Mouse (Mus musculus) liver, embryonic 14.5 days (tissue): ENCODE measurements around the gene Smyd3. TPM values are rescaled to one million over a fixed set of nuclear protein-coding genes. Genes with fewer than 3 reads are reported as not detected.

Source experiments
- ATAC-seq: fragments of 200-750 bp; cut with Nextera tagmentation; 2 replicates; pipeline ENCODE4 v1.8.0; 2017; ENCODE audit warnings: moderate number of reproducible peaks, mild to moderate bottlenecking, moderate library complexity; ENCODE audit not compliant: insufficient read depth
- DNase-seq, 3 experiments: peaks; one replicate each; pipeline ENCODE4 v3.0.0-alpha.2; 2012 to 2013; ENCODE audit warnings: low read depth in 3 of 3, low spot score in 3 of 3
- H3K27ac ChIP-seq: fragments of 300-500 bp; sonication (generic); 2 replicates; pipeline ENCODE4 v1.5.1; 2014; ENCODE audit warnings: moderate library complexity, mild to moderate bottlenecking, control low read depth, inconsistent platforms
- H3K27me3 ChIP-seq: fragments of 300-500 bp; sonication (generic); 2 replicates; pipeline ENCODE4 v1.6.1; 2014; ENCODE audit warnings: mild to moderate bottlenecking, low read length, moderate library complexity; ENCODE audit not compliant: control insufficient read depth, insufficient read depth
- H3K36me3 ChIP-seq: fragments of 300-500 bp; sonication (generic); replicated peaks from 2 replicates; pipeline ENCODE4 v1.6.1; 2014; ENCODE audit warnings: low read depth; ENCODE audit not compliant: control insufficient read depth, insufficient read depth
- H3K4me1 ChIP-seq, 2 experiments: fragments of 200-500 bp in 1 of 2; fragments of 300-500 bp in 1 of 2; sonication (generic) in 1 of 2; replicated peaks; 2 replicates each; pipeline ENCODE4 v1.6.1; 2012 to 2014; ENCODE audit warnings: antibody characterized with exemption in 1 of 2, inconsistent platforms in 1 of 2, low read length in 1 of 2; ENCODE audit not compliant: control insufficient read depth in 2 of 2, insufficient read depth in 2 of 2
- H3K4me2 ChIP-seq: fragments of 300-500 bp; sonication (generic); 2 replicates; pipeline ENCODE4 v1.6.1; 2014; ENCODE audit warnings: low read depth, mild to moderate bottlenecking, control low read depth, moderate library complexity
- H3K4me3 ChIP-seq, 2 experiments: fragments of 200-500 bp in 1 of 2; fragments of 300-500 bp in 1 of 2; sonication (generic) in 1 of 2; 2 replicates each; pipeline ENCODE4 v1.5.1; 2012 to 2014; ENCODE audit warnings: low read depth in 2 of 2, low read length in 2 of 2, mild to moderate bottlenecking in 2 of 2, control low read depth in 1 of 2, inconsistent platforms in 1 of 2, moderate library complexity in 1 of 2; ENCODE audit not compliant: insufficient read depth in 1 of 2
- H3K9ac ChIP-seq: fragments of 300-500 bp; sonication (generic); replicated peaks from 2 replicates; pipeline ENCODE4 v1.6.1; 2014; ENCODE audit warnings: mild to moderate bottlenecking, control low read depth, moderate library complexity
- H3K9me3 ChIP-seq: fragments of 300-500 bp; sonication (generic); 2 replicates; pipeline ENCODE4 v1.6.1; 2016; ENCODE audit warnings: low read length, mixed read lengths; ENCODE audit not compliant: control insufficient read depth
- CTCF ChIP-seq: IDR thresholded peaks from 2 replicates; pipeline ENCODE4 v1.5.1; 2016; ENCODE audit warnings: antibody characterized with exemption, low read depth, control low read depth
- EP300 ChIP-seq: IDR thresholded peaks from 2 replicates; pipeline ENCODE4 v1.6.1; 2016; ENCODE audit warnings: antibody characterized with exemption, low read depth
- WGBS: fragments of 180-500 bp; shearing (Covaris S2); extraction: QIAGEN DNeasy Blood & Tissue Kit; methylation state at CpG from one replicate; pipeline ENCODE4 v1.1.7; 2014; ENCODE audit not compliant: insufficient replicate concordance; 5-methylcytosine and 5-hydroxymethylcytosine counted together
- polyA plus RNA-seq, 2 experiments: library from polyadenylated mRNA; depleted of rRNA in 1 of 2; stranded (reverse) in 1 of 2; unstranded in 1 of 2; fragments of >200 nt; fragmentation: Nextera tagmentation in 1 of 2; extraction: Ambion mirVana in 1 of 2; gene quantifications; 2 replicates each; pipeline versions ENCODE4 v1.2.1 to v1.2.3; 2012 to 2014

The Smyd3 gene
- polyA plus RNA-seq, 2 experiments = 2.6 to 6.6 TPM

DNA sequence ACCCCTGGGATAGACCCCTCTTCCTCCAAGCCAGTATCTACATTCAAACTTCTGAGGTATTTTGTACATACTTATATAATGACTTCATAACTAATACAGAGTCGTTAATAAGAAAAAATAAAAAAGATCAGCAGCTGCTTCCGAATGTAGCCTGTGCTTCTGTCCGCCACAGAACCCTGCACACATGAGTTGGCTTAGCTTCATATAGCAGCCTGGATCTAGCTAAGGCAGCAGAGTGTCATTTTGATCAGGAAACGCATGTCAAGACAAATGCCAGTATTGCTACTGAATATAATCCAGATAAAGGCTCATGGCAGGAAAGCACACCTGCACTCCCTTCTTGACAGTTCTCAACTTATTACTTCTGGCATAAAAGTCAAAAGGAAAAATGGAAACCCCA is 306.5 kb downstream of the Smyd3 start:
- Histone ChIP-seq H3K9me3 (no peaks in the 10 kb centered on the region), H3K36me3 (no peaks in the 10 kb centered on the region), H3K4me1 (0 out of 4 replicates have a peak, but pooled peaks cover 0 to 5% of the 10 kb centered on the region in 2 experiments), H3K27me3 (no peaks in the 10 kb centered on the region), H3K27ac (no peak overlapping the region), H3K9ac (no peak overlapping the region), H3K4me3 (no peak overlapping the region), H3K4me2 (no peak overlapping the region)
- 57% methylated on average over 4 of the region's 4 CpGs for WGBS
- TF ChIP-seq EP300 (no peak), CTCF (no peak)
- DNase-seq (no peak), ATAC-seq (no peak)

DNA sequence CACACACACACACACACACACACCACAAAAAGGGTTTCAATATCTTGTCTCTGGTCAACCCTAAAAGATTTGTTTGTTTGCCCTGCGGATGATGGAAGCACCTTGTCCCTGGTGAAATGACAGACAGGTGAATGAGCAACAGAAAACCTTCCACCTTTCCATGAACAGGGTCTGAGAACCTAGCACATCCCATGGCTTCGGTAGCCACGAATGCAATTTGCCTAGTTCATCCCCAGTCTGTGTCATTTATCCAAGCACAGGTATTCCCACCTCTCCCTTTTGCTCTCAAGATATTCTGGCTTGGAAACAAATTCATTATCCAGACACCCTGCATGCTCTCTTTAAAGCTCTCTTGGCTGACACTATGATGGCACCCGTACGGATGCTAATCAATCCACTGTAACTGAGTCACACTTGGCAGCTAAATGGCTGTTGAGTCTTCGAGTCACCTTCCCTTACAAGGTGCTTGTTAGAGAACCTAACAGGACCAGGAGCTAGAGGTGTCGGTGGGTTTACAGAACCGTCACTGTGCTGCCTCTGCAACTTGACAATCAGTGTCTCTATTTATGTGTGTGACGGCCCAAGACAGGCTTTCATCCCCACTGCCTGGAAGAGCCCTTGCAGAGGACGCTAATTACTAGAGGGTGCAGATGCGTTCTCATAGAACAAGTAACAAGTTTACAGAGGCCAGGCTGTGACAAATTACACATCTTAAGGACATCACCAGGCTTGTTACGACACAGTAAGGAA is 309.8 kb downstream of the Smyd3 start:
- no peak for TF ChIP-seq CTCF
- ATAC-seq (no peak), DNase-seq (no peak)
- no peaks in the 10 kb centered on the region for H3K27me3 ChIP-seq
- H3K27ac ChIP-seq = no peak overlapping the region
- no peak overlapping the region for H3K4me3 ChIP-seq
- H3K4me1 ChIP-seq = 0 out of 4 replicates have a peak, but pooled peaks cover 0 to 2% of the 10 kb centered on the region in 2 experiments
- no peaks in the 10 kb centered on the region for H3K36me3 ChIP-seq
- H3K4me2 ChIP-seq = no peak overlapping the region
- 66% methylated on average over 12 of the region's 12 CpGs for WGBS
- H3K9me3 ChIP-seq = no peaks in the 10 kb centered on the region
- H3K9ac ChIP-seq = no peak overlapping the region

DNA sequence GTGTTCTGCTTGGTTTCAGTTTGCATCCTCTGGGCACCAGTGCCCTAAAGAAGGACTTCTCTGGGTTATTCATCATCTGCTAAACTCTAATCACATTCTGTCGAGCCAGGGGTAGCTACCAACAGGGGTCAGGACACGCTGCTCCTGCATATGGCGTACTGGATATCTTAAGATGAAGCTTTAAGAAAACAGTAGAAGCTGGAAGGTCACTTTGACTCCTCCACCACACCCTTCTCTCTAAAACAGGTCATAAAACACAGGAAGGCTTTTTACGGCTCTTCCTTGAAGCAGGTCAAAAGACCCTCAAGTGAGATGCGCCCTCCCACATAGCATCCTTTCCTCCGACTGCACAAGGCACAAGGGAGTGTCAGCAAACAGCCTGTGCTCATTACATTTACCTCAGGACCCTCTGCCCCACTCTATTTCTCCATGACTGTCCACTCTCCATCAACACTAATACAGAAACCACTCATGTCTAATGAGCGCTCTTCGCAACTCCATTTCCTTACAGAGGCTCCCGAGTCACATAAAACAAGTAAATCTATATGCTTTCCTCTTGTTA is 310.6 kb downstream of the Smyd3 start:
- Histone ChIP-seq H3K4me3 (no peak overlapping the region), H3K36me3 (no peaks in the 10 kb centered on the region), H3K9me3 (no peaks in the 10 kb centered on the region), H3K4me1 (0 out of 4 replicates have a peak, but pooled peaks cover 0 to 2% of the 10 kb centered on the region in 2 experiments), H3K27me3 (no peaks in the 10 kb centered on the region), H3K4me2 (no peak overlapping the region), H3K9ac (no peak overlapping the region), H3K27ac (no peak overlapping the region)
- DNase-seq (no peak), ATAC-seq (no peak)
- TF ChIP-seq EP300 (no peak), CTCF (no peak)
- 60% methylated on average over 9 of the region's 9 CpGs for WGBS

- Histone ChIP-seq H3K4me2 (no peak overlapping the region), H3K9me3 (no peaks in the 10 kb centered on the region), H3K9ac (no peak overlapping the region), H3K27ac (no peak overlapping the region), H3K4me1 (no peaks in the 10 kb centered on the region), H3K4me3 (no peak overlapping the region), H3K27me3 (no peaks in the 10 kb centered on the region), H3K36me3 (no peaks in the 10 kb centered on the region)
- DNase-seq = no peak
- WGBS = 65% methylated on average over 9 of the region's 9 CpGs
- ATAC-seq = no peak
- no peak for TF ChIP-seq CTCF
- no peak for TF ChIP-seq EP300
Observed at GRCm38 (mm10) chr1:179198517-179199200, 319.2 kb downstream of the Smyd3 start.

DNA sequence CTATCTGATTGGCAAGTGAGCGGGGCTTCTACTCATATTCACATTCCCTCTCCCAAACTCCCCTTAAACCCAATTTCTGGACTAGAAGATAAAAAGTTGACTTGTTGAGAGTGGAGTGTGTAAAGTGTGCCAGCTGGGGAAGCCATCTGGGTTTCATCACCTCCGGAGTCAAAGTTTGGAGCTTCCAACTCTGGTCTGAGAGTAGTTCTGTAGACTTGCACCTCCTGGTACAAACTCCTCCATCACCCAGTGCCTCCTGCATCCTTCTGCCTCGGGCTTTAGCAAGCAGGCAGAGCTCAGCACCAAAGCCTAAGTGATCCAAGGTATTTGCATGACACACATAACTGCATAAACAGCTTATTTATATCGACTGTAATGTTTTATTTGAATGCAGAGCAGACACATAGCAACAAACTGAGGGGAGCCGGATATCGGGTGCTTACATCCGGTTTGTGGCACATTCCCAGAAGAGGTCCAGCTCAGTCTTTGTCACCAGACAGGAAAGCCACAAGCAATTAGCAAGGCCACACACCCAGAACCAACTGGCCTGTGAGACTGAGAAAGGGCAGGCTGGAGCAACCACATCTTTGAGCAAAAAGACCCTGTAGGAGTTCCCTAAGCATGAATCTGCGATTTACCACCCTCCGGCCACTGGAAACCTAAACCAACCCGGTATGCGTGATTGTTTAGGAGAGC is 319.9 kb downstream of the Smyd3 start:
- Histone ChIP-seq H3K4me2 (no peak overlapping the region), H3K9me3 (no peaks in the 10 kb centered on the region), H3K4me1 (no peaks in the 10 kb centered on the region), H3K4me3 (no peak overlapping the region), H3K9ac (no peak overlapping the region), H3K27me3 (no peaks in the 10 kb centered on the region), H3K27ac (no peak overlapping the region), H3K36me3 (no peaks in the 10 kb centered on the region)
- TF ChIP-seq CTCF (no peak), EP300 (no peak)
- ATAC-seq (no peak), DNase-seq (no peak)
- 32% methylated on average over 11 of the region's 11 CpGs for WGBS
